In genomic region chr10:94443453-94443852, GRCm38 (mm10) we compare ENCODE assay signal across 14 mouse cellular contexts.
"Had no signal": no experiment of that assay in that cellular context is flagged by ENCODE, and none has a peak within 500 bp of the region (broad histone marks: within the 10 kb centered on the region; RNA-seq: fewer than 3 reads in every experiment).

No protein-coding gene starts in this region.

- H3K4me1 ChIP-seq: liver, embryonic 15.5 days; midbrain, embryonic 12.5 days; stomach, embryonic 15.5 days had no signal

- ATAC-seq: midbrain, embryonic 16.5 days had no signal

- H3K36me3 ChIP-seq: kidney, embryonic 15.5 days; limb, embryonic 13.5 days; liver, embryonic 15.5 days; midbrain, embryonic 12.5 days; neural tube, embryonic 15.5 days; stomach, embryonic 15.5 days had no signal

- DNase-seq: kidney, postnatal 14 days; left cerebral cortex, postnatal 4 days; lung, embryonic 14.5 days; lung, postnatal 10 days; lung, postnatal 4 days; thymus, adult 2 months; thymus, postnatal 25 days had no signal

- H3K9me3 ChIP-seq: kidney, embryonic 15.5 days; limb, embryonic 13.5 days; liver, embryonic 15.5 days; midbrain, embryonic 12.5 days; neural tube, embryonic 15.5 days; stomach, embryonic 15.5 days had no signal

- H3K4me2 ChIP-seq: kidney, embryonic 15.5 days; limb, embryonic 13.5 days; liver, embryonic 15.5 days; lung, embryonic 14.5 days; midbrain, embryonic 12.5 days; neural tube, embryonic 15.5 days; stomach, embryonic 15.5 days had no signal

- H3K27me3 ChIP-seq: kidney, embryonic 15.5 days; liver, embryonic 15.5 days; midbrain, embryonic 12.5 days; neural tube, embryonic 15.5 days; stomach, embryonic 15.5 days had no signal

- H3K27ac ChIP-seq: kidney, embryonic 15.5 days; limb, embryonic 13.5 days; liver, embryonic 15.5 days; midbrain, embryonic 12.5 days; neural tube, embryonic 15.5 days; stomach, embryonic 15.5 days had no signal

- H3K4me3 ChIP-seq: kidney, embryonic 15.5 days; limb, embryonic 13.5 days; liver, embryonic 15.5 days; midbrain, embryonic 12.5 days; neural tube, embryonic 15.5 days; stomach, embryonic 15.5 days had no signal

- H3K9ac ChIP-seq: kidney, embryonic 15.5 days; limb, embryonic 13.5 days; liver, embryonic 15.5 days; lung, embryonic 14.5 days; midbrain, embryonic 12.5 days; neural tube, embryonic 15.5 days; stomach, embryonic 15.5 days had no signal
